In genomic region chr5:97553122-97553521, GRCm38 (mm10) we compare ENCODE assay signal across 9 mouse cellular contexts.
DNase-seq lines count a peak whose midpoint lies in the region; ATAC-seq lines count a peak whose summit lies in the region.
"Had no signal": no experiment of that assay in that cellular context is flagged by ENCODE, and none has a peak within 500 bp of the region (broad histone marks: within the 10 kb centered on the region; RNA-seq: fewer than 3 reads in every experiment).

No protein-coding gene starts in this region.

- no peak for ATAC-seq in hindbrain, embryonic 11.5 days (ENCODE audit: low FRiP score)
- ATAC-seq in hindbrain, embryonic 13.5 days (ENCODE audit: low FRiP score): no peak
- no peak for ATAC-seq in forebrain, embryonic 11.5 days (replicated peaks; ENCODE audit: low FRiP score)

- WGBS in hindbrain, embryonic 11.5 days: 59% methylated on average over 3 of the region's 3 CpGs
- 64% methylated on average over 3 of the region's 3 CpGs for WGBS in hindbrain, embryonic 13.5 days
- WGBS in forebrain, embryonic 11.5 days: 58% methylated on average over 3 of the region's 3 CpGs

- H3K36me3 ChIP-seq in hindbrain, embryonic 11.5 days (ENCODE audit: control insufficient read depth, insufficient read depth, low read length): no peaks in the 10 kb centered on the region
- H3K36me3 ChIP-seq in hindbrain, embryonic 13.5 days: no peaks in the 10 kb centered on the region
- no peaks in the 10 kb centered on the region for H3K36me3 ChIP-seq in forebrain, embryonic 11.5 days (ENCODE audit: control insufficient read depth, insufficient read depth, low read length)
- H3K36me3 ChIP-seq: lung, embryonic 15.5 days had no signal

- no peak overlapping the region for H3K27ac ChIP-seq in hindbrain, embryonic 11.5 days (ENCODE audit: low read depth, low read length)
- H3K27ac ChIP-seq in hindbrain, embryonic 13.5 days: no peak overlapping the region
- no peak overlapping the region for H3K27ac ChIP-seq in forebrain, embryonic 11.5 days (ENCODE audit: low read depth, low read length)
- H3K27ac ChIP-seq: lung, embryonic 15.5 days had no signal

- no peak overlapping the region for H3K4me3 ChIP-seq in hindbrain, embryonic 11.5 days (ENCODE audit: low read depth, low read length)
- H3K4me3 ChIP-seq in hindbrain, embryonic 13.5 days: no peak overlapping the region
- no peak overlapping the region for H3K4me3 ChIP-seq in forebrain, embryonic 11.5 days (ENCODE audit: low read depth, low read length)
- H3K4me3 ChIP-seq: lung, embryonic 15.5 days had no signal

- H3K4me1 ChIP-seq in hindbrain, embryonic 11.5 days (replicated peaks; ENCODE audit: control insufficient read depth, insufficient read depth, low read length): no peaks in the 10 kb centered on the region
- H3K4me1 ChIP-seq in hindbrain, embryonic 13.5 days (replicated peaks): no peaks in the 10 kb centered on the region
- no peaks in the 10 kb centered on the region for H3K4me1 ChIP-seq in forebrain, embryonic 11.5 days (replicated peaks; ENCODE audit: control insufficient read depth, insufficient read depth, low read length)
- H3K4me1 ChIP-seq: lung, embryonic 15.5 days had no signal

- no peak overlapping the region for H3K4me2 ChIP-seq in hindbrain, embryonic 11.5 days (replicated peaks; ENCODE audit: low read depth, low read length)
- H3K4me2 ChIP-seq in hindbrain, embryonic 13.5 days: no peak overlapping the region
- H3K4me2 ChIP-seq in forebrain, embryonic 11.5 days (ENCODE audit: low read depth, low read length, severe bottlenecking): no peak overlapping the region
- H3K4me2 ChIP-seq: lung, embryonic 15.5 days had no signal

- no peaks in the 10 kb centered on the region for H3K9me3 ChIP-seq in hindbrain, embryonic 11.5 days (ENCODE audit: control insufficient read depth, low read length)
- H3K9me3 ChIP-seq in hindbrain, embryonic 13.5 days: no peaks in the 10 kb centered on the region
- peaks cover 3% of the 10 kb centered on the region; the same call in 1 of the 2 replicates for H3K9me3 ChIP-seq in forebrain, embryonic 11.5 days (ENCODE audit: control insufficient read depth, low read length)
- H3K9me3 ChIP-seq: lung, embryonic 15.5 days had no signal

- DNase-seq in hindbrain, embryonic 11.5 days (ENCODE audit: low spot score): peak; percentile 37
- DNase-seq in urinary bladder, postnatal 14 days (ENCODE audit: low spot score): peak; percentile 3
- DNase-seq in urinary bladder, adult 2 months (ENCODE audit: low spot score): no peak
- peak; percentile 15 for DNase-seq in kidney, postnatal 10 days
- DNase-seq in yolk sac, embryonic 10.5 days (ENCODE audit: low spot score): no peak
- no peak for DNase-seq in layer of hippocampus, adult 9-10 months (ENCODE audit: low spot score)
- no peak for DNase-seq in forebrain, embryonic 11.5 days (ENCODE audit: low spot score)

- H3K27me3 ChIP-seq in hindbrain, embryonic 11.5 days (ENCODE audit: control insufficient read depth, insufficient read depth, low read length): no peaks in the 10 kb centered on the region
- H3K27me3 ChIP-seq in hindbrain, embryonic 13.5 days: no peaks in the 10 kb centered on the region
- no peaks in the 10 kb centered on the region for H3K27me3 ChIP-seq in forebrain, embryonic 11.5 days (ENCODE audit: control insufficient read depth, insufficient read depth, low read length)
- H3K27me3 ChIP-seq: lung, embryonic 15.5 days had no signal

- no peak overlapping the region for H3K9ac ChIP-seq in hindbrain, embryonic 11.5 days (ENCODE audit: low read depth, low read length)
- H3K9ac ChIP-seq in hindbrain, embryonic 13.5 days: no peak overlapping the region
- H3K9ac ChIP-seq in forebrain, embryonic 11.5 days (ENCODE audit: low read length): no peak overlapping the region
- H3K9ac ChIP-seq: lung, embryonic 15.5 days had no signal

Comparison
In these comparisons a context has a peak if more than half of its experiments do, and no peak if none do; other contexts are left out.
1. DNase-seq: peak in hindbrain, embryonic 11.5 days (single experiment), urinary bladder, postnatal 14 days (single experiment) and kidney, postnatal 10 days (single experiment); none in urinary bladder, adult 2 months (single experiment), yolk sac, embryonic 10.5 days (single experiment), layer of hippocampus, adult 9-10 months (single experiment) and forebrain, embryonic 11.5 days (single experiment).